8 mouse cellular contexts compared by ENCODE assay signal in genomic region chr11:60233235-60233634, GRCm38 (mm10). TPM values are rescaled to one million over a fixed set of nuclear protein-coding genes. Genes with fewer than 3 reads are reported as not detected.
DNase-seq lines count a peak whose midpoint lies in the region; ATAC-seq and TF ChIP-seq lines count a peak whose summit lies in the region.

No protein-coding gene starts in this region.

- H3K4me3 ChIP-seq in intestine, embryonic 15.5 days (replicated peaks) = no peak overlapping the region
- no peak overlapping the region for H3K4me3 ChIP-seq in intestine, embryonic 16.5 days (ENCODE audit: low read length)
- H3K4me3 ChIP-seq in ES-Bruce4 (ENCODE audit: low read depth, low read length) = no peak overlapping the region
- no peak overlapping the region for H3K4me3 ChIP-seq in liver, postnatal 0 days (ENCODE audit: low read depth, low read length)

- no peak overlapping the region for H3K4me2 ChIP-seq in intestine, embryonic 15.5 days (replicated peaks)
- H3K4me2 ChIP-seq in intestine, embryonic 16.5 days (ENCODE audit: low read depth, low read length) = no peak overlapping the region
- no peak overlapping the region for H3K4me2 ChIP-seq in liver, postnatal 0 days (ENCODE audit: low read depth, low read length)

- H3K9me3 ChIP-seq in intestine, embryonic 15.5 days = no peaks in the 10 kb centered on the region
- H3K9me3 ChIP-seq in intestine, embryonic 16.5 days (ENCODE audit: control insufficient read depth, low read length) = no peaks in the 10 kb centered on the region
- H3K9me3 ChIP-seq in ES-Bruce4 (replicated peaks; ENCODE audit: control insufficient read depth, insufficient read depth, low read length, poor library complexity, severe bottlenecking) = no peaks in the 10 kb centered on the region
- no peaks in the 10 kb centered on the region for H3K9me3 ChIP-seq in liver, postnatal 0 days (ENCODE audit: low read length)

- intact Hi-C loops in heart, postnatal 14 days (cut with DNase I) = no loop called here

- no peak for TF ChIP-seq CTCF in ES-Bruce4 (IDR thresholded peaks at IDR 0.05; ENCODE audit: low read depth, low read length)
- no peak for TF ChIP-seq CTCF in liver, postnatal 0 days (IDR thresholded peaks at IDR 0.05; ENCODE audit: low read depth)

- H3K27ac ChIP-seq in intestine, embryonic 15.5 days = no peak overlapping the region
- no peak overlapping the region for H3K27ac ChIP-seq in intestine, embryonic 16.5 days (ENCODE audit: low read length)
- H3K27ac ChIP-seq in ES-Bruce4 (ENCODE audit: insufficient read depth, low read length) = no peak overlapping the region
- H3K27ac ChIP-seq in liver, postnatal 0 days (ENCODE audit: low read depth) = no peak overlapping the region

- no peak for TF ChIP-seq EP300 in ES-Bruce4 (IDR thresholded peaks at IDR 0.05; ENCODE audit: insufficient read depth, low read depth, low read length)
- no peak for TF ChIP-seq EP300 in liver, postnatal 0 days (IDR thresholded peaks at IDR 0.05; ENCODE audit: low read depth)

- 0 out of 2 replicates have a peak, but pooled peaks cover 3% of the 10 kb centered on the region for H3K36me3 ChIP-seq in intestine, embryonic 15.5 days
- no peaks in the 10 kb centered on the region for H3K36me3 ChIP-seq in intestine, embryonic 16.5 days (ENCODE audit: control insufficient read depth, insufficient read depth, low read length)
- no peaks in the 10 kb centered on the region for H3K36me3 ChIP-seq in ES-Bruce4 (ENCODE audit: control insufficient read depth, insufficient read depth, low read length, poor library complexity, severe bottlenecking)
- H3K36me3 ChIP-seq in liver, postnatal 0 days (replicated peaks; ENCODE audit: insufficient read depth, low read length) = no peaks in the 10 kb centered on the region

- DNase-seq in cerebellum, postnatal 25 days = peak; percentile 80 to 84
- peak; percentile 39 to 59 for DNase-seq in heart, postnatal 14 days
- DNase-seq in B cell, adult 2 months = no peak
- no peak for DNase-seq in liver, postnatal 0 days

- H3K9ac ChIP-seq in intestine, embryonic 15.5 days = 0 out of 2 replicates have a peak overlapping the region, but pooled peaks have one; percentile 15
- no peak overlapping the region for H3K9ac ChIP-seq in intestine, embryonic 16.5 days (ENCODE audit: low read depth, low read length)
- peak overlapping the region; percentile 10; the same call in 1 of the 2 replicates for H3K9ac ChIP-seq in ES-Bruce4 (ENCODE audit: low read depth, poor library complexity, severe bottlenecking)
- no peak overlapping the region for H3K9ac ChIP-seq in liver, postnatal 0 days (replicated peaks)

- ATAC-seq in intestine, embryonic 15.5 days = no peak
- ATAC-seq in intestine, embryonic 16.5 days = no peak
- ATAC-seq in liver, postnatal 0 days = no peak
- no peak for ATAC-seq in erythroblast, adult 5-6 weeks (replicated peaks; ENCODE audit: low FRiP score, poor library complexity, severe bottlenecking)

- H3K4me1 ChIP-seq in intestine, embryonic 15.5 days (replicated peaks) = peaks cover 12% of the 10 kb centered on the region; the same call in 1 of the 2 replicates
- peaks cover 15% of the 10 kb centered on the region for H3K4me1 ChIP-seq in intestine, embryonic 16.5 days (ENCODE audit: control insufficient read depth, insufficient read depth, low read length)
- H3K4me1 ChIP-seq in ES-Bruce4 (ENCODE audit: control insufficient read depth, insufficient read depth, low read length) = peaks cover 10% of the 10 kb centered on the region
- peaks cover 4% of the 10 kb centered on the region; the same call in 1 of the 2 replicates for H3K4me1 ChIP-seq in liver, postnatal 0 days (ENCODE audit: insufficient read depth)

- WGBS in intestine, embryonic 15.5 days = 82% methylated on average over 8 of the region's 8 CpGs
- 78% methylated on average over 8 of the region's 8 CpGs for WGBS in intestine, embryonic 16.5 days
- WGBS in liver, postnatal 0 days (ENCODE audit: insufficient replicate concordance) = 87% methylated on average over 8 of the region's 8 CpGs

- H3K27me3 ChIP-seq in intestine, embryonic 15.5 days (replicated peaks) = no peaks in the 10 kb centered on the region
- no peaks in the 10 kb centered on the region for H3K27me3 ChIP-seq in intestine, embryonic 16.5 days (replicated peaks; ENCODE audit: control insufficient read depth, insufficient read depth, low read length)
- H3K27me3 ChIP-seq in ES-Bruce4 (ENCODE audit: control insufficient read depth, insufficient read depth, low read length, poor library complexity, severe bottlenecking) = no peaks in the 10 kb centered on the region
- H3K27me3 ChIP-seq in liver, postnatal 0 days (ENCODE audit: insufficient read depth, low read length) = no peaks in the 10 kb centered on the region

- TF ChIP-seq POLR2A in ES-Bruce4 (IDR thresholded peaks at IDR 0.05; ENCODE audit: insufficient read depth, low read length) = no peak

RNA-seq across cellular contexts. Expression of gene Srebf1, which starts 10.9 kb away (rescaled TPM):
- 89.5 and 108 TPM in 2 replicates for polyA plus RNA-seq in intestine, embryonic 15.5 days (2015; fragmentation: Nextera tagmentation; extraction: Ambion mirVana)
- 81.0 and 95.2 TPM in 2 replicates for polyA plus RNA-seq in intestine, embryonic 16.5 days (2015; fragmentation: Nextera tagmentation; extraction: Ambion mirVana)
- polyA plus RNA-seq in ES-Bruce4 (2011; ENCODE audit: insufficient read depth, insufficient read length, low read depth, missing spikeins) = 60.5 and 68.6 TPM in 2 replicates
- 10 to 100 TPM; 29.0 to 32.0 TPM for total RNA-seq in heart, postnatal 14 days (2021)
- polyA plus RNA-seq in liver, postnatal 0 days (2015; fragmentation: Nextera tagmentation; extraction: Ambion mirVana) = 21.4 and 31.0 TPM in 2 replicates
- total RNA-seq in erythroblast, adult 5-6 weeks (2015; ENCODE audit: low replicate concordance) = 1.3 and 13.0 TPM in 2 replicates
- 4.6 and 12.2 TPM in 2 replicates for total RNA-seq in erythroblast, adult 5-6 weeks (2017; ENCODE audit: low replicate concordance)

Comparison
In these comparisons a context has a peak if more than half of its experiments do, and no peak if none do; other contexts are left out.
1. H3K9ac ChIP-seq: peak in intestine, embryonic 15.5 days (single experiment) and ES-Bruce4 (single experiment); none in intestine, embryonic 16.5 days (single experiment) and liver, postnatal 0 days (single experiment).
2. DNase-seq: peak in cerebellum, postnatal 25 days (2 of 2) and heart, postnatal 14 days (2 of 2); none in B cell, adult 2 months (0 of 2) and liver, postnatal 0 days (single experiment).